In genomic region chr10:41665498-41665897, GRCm38 (mm10) we compare ENCODE assay signal across 20 mouse cellular contexts. TPM values are rescaled to one million over a fixed set of nuclear protein-coding genes. Genes with fewer than 3 reads are reported as not detected.
A peak's percentile ranks its signal among the peaks of the same experiment; 100 is the strongest.
DNase-seq lines count a peak whose midpoint lies in the region; ATAC-seq lines count a peak whose summit lies in the region.
"Had no signal": no experiment of that assay in that cellular context is flagged by ENCODE, and none has a peak within 500 bp of the region (broad histone marks: within the 10 kb centered on the region; RNA-seq: fewer than 3 reads in every experiment).

No protein-coding gene starts in this region.

- intact Hi-C loops in left cerebral cortex, postnatal 4 days (cut with DNase I): no loop called here

- DNase-seq in 416B (ENCODE audit: low read depth): peak; percentile 58
- DNase-seq in yolk sac, embryonic 10.5 days (ENCODE audit: low spot score): no peak
- no peak for DNase-seq in urinary bladder, postnatal 25 days (ENCODE audit: low spot score)
- DNase-seq in left cerebral cortex, postnatal 4 days: no peak
- DNase-seq: adrenal gland, adult 8-10 months; adrenal gland, postnatal 25 days; cerebellum, adult 18-20 months; cerebellum, adult 9-10 months; cerebellum, postnatal 14 days; forebrain, postnatal 0 days; gastrocnemius, adult 2 months; gastrocnemius, postnatal 14 days had no signal

- peak; percentile 81 for ATAC-seq in common myeloid progenitor, adult 5-6 weeks (replicated peaks; ENCODE audit: low read depth, poor library complexity, severe bottlenecking)
- ATAC-seq in megakaryocyte, adult 5-6 weeks (ENCODE audit: poor library complexity, severe bottlenecking): peak; percentile 97
- ATAC-seq in neutrophil, adult 5-6 weeks (ENCODE audit: extremely low read depth, insufficient number of reproducible peaks, low FRiP score, poor library complexity, severe bottlenecking): peak; percentile 70
- ATAC-seq: activated CD4-positive, CD25-positive, alpha-beta regulatory T cell, adult 4 months; CD4-positive, CD25-positive, alpha-beta regulatory T cell, adult 4 months; forebrain, embryonic 14.5 days; forebrain, postnatal 0 days; hindbrain, postnatal 0 days; inflammation-experienced regulatory T-cells, adult 6 months had no signal

RNA-seq across cellular contexts. Expression of gene Ccdc162, which starts 50.9 kb away (rescaled TPM):
- not detected in 2 replicates for total RNA-seq in common myeloid progenitor, adult 5-6 weeks (2017)
- 0.09 TPM in 1 of 2 replicates, not detected in the other for total RNA-seq in megakaryocyte, adult 5-6 weeks (2015)
- 0.12 and 0.37 TPM in 2 replicates for total RNA-seq in megakaryocyte, adult 5-6 weeks (2017)
- total RNA-seq in neutrophil, adult 5-6 weeks (2017): under 0.01 and 0.23 TPM in 2 replicates
- total RNA-seq in left cerebral cortex, postnatal 4 days (2021): under 1 TPM; 0.38 to 0.88 TPM
